Mouse (Mus musculus) urinary bladder, adult 2 months (tissue): ENCODE measurements around the gene Dkk1. TPM values are rescaled to one million over a fixed set of nuclear protein-coding genes. Genes with fewer than 3 reads are reported as not detected.
"Not testable (repeated sequence)": the region's sequence is repeated elsewhere in the genome, so short reads cannot be mapped to it uniquely, and the experiment has no call there.

Experiments
- DNase-seq: peaks from one replicate; pipeline ENCODE4 v3.0.0; 2022; ENCODE audit warnings: low spot score
- polyA plus RNA-seq: library from polyadenylated mRNA; depleted of rRNA; stranded (reverse); fragments of >200 nt; gene quantifications from 2 replicates; pipeline ENCODE4 v1.2.3, GENCODE M21; 2012; rRNA removed

The Dkk1 gene
- 0.04 TPM in 1 of 2 replicates, not detected in the other for polyA plus RNA-seq

DNA sequence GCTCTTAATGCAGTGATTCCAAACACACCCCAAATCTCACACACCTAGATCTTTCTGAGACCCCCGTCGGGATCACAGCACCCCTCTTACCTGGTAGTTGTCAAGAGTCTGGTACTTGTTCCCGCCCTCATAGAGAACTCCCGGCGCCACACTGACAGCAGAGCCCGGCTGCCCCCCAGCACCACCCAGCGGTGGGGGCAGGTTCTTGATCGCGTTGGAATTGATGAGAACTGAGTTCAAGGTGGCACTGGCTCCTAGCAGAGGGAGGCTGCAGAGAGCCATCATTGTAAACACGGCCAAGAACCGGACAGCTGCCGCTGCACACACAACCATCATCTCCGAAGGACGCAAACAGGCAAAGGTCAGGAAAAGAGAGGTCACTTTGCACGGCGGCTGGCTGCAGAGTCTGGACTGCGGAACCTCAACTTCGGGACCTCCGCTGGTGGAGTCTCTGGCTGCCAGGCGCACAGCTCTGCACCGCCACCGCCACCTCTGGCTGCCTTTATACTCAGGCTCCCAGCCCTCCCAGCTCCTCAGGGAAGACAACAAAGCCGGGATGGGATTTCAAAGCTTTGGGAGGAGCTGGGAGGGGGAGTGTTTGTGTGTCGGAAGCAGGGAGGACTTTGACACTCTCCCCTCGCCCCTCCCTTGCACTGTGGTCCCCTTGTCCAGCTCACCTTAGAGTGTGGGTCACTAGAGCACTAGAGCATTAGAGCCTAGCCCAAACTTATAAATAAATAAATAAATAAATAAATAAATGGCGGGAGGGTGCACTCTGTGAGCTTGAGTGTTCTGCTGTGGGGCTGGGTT, at the start of gene Dkk1:
Gene Dkk1, minus strand, starts transcription at position 622 of the 810 bp plus-strand sequence.
- DNase-seq, result no peak

GRCm38 (mm10) chr19:30586366-30586765, 36.9 kb upstream of the Dkk1 start:
- DNase-seq, result no peak

GRCm38 (mm10) chr19:30564516-30564915, 15.1 kb upstream of the Dkk1 start:
- DNase-seq, result no peak

DNA sequence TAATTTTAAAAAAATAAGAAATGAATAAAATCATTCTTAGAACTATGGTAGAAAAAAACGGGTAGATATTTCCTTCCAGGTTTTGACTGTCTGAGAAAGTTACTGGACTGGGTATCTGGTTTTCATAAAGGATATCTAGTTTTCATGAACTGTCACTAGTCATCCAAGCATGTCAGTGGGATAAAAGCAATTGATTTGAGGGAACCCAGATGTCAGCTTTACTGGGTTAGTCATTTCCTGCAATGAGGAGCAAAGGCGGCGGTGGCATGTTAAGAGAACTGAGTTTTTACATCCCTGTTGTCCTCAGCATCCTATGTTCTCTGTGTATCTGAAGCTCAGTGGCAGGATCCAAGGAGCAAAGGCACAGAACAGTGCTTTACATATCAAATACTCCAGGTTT, 14.4 kb upstream of the Dkk1 start:
- no peak for DNase-seq

DNA sequence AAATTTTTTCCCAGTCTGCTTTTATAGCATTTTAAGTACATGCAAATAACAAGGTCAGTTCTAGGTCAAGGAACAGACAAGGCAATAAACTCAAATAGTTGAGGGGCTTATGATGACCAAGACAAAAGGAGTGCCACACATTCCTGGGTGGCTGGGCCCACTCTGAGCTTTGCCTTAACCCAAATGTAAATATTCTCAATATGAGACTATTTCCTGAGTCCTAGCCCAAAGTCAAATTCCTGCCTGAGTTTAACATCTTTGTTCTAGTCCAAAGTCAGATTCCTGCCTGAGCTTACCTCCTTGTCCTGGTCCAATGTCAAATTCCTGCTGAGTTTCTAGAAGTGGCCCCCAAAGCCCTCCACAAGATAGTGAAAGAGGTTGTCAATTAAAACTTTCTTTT, 8.6 kb upstream of the Dkk1 start:
- no peak for DNase-seq

GRCm38 (mm10) chr19:30554467-30554881, 5.0 kb upstream of the Dkk1 start:
- no peak for DNase-seq

- no peak for DNase-seq
These were observed 4.3 kb upstream of the Dkk1 start for GRCm38 (mm10) chr19:30553740-30554139.

- no peak for DNase-seq
These were observed 2.8 kb upstream of the Dkk1 start for GRCm38 (mm10) chr19:30552260-30552659.

GRCm38 (mm10) chr19:30549854-30550647, 586 bp upstream of the Dkk1 start:
- DNase-seq, result no peak

- DNase-seq, result no peak
These were observed 938 bp downstream of the Dkk1 start for GRCm38 (mm10) chr19:30548411-30549043.

DNA sequence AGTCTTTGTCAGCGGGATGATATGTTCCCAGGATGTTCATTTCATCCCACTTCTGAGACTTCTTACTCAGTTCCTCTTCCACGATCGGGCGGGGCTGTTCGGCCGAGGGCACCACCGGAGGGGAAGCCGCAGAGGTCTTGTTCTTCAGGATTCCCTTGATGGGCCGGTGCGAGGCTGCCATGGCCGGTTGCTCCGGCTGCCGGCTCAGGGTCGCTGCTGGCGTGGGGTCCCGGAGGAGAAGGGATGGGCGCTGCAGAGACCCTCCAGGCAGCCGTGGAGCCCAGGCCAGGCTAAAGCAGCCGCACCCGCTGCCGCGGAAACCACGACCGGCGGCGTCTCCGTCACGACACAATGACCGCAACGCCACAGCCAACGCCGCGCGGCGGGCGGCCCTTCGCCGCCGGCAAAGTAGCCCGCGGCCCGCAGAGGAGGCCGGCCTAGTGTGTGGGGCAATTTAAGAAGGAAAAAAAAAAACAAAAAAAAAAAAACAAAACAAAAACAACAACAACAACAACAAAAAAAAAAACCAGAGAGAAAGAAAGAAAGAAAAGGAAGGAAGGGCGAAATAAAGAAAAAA, 10.0 kb downstream of the Dkk1 start:
- not testable (repeated sequence) for DNase-seq

DNA sequence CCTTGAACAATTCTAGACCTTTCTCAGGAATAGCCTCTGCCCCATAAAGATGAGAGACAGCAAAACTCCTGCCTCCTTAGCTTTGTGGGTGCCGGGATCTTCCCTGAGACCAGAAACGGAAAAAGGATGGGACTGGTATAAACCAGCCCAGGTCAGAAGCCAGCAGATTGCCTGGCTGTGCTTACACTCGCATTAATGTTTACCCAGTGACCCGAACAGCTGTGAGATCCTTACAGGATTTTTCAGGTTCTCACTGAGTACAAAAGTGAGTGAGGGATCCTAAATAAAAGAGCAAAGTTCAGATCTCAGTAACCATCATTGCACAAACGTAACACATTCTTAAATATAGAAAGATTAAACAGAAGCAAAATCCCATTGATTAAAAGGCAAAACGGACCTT, 32.7 kb downstream of the Dkk1 start:
- DNase-seq, result no peak

DNA sequence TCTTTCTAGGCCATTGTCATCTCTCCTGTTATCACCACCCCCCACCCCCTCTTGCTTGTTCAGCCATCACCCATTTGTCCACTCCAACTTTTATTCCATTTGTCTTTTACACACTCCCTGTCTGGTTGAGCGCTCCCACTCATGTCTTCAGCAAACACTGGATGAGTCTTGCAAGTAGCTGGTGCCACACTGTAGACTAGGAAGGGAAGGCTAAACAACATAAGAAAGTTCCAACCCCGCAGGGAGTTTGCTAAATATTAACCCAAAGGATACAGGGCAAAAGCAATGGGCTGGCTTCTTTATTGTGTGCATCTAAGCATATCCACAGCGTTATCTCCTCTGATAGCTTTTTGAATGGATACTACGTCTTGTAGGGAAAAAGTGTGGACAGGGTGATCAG, 39.0 kb downstream of the Dkk1 start:
- no peak for DNase-seq

DNA sequence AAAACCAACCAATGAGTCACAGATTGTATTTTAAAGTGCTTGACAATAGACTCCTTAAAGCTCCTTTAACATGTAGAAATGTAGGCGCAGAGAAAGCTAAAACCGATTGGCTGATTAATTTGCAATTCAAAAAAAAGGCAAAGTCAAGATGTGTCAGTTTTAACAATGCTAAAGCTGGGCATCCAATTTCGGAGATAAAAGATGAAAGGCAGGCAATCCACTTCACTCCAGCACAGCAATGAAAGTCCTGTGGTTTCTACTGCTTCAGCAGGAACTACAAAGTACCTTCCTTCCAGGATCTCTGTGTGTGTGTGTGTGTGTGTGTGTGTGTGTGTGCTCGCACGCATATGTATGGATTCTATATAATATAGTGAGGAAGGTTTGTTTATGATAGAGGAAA, 44.0 kb downstream of the Dkk1 start:
- DNase-seq, result no peak
